Mouse (Mus musculus) neural tube, embryonic 15.5 days (tissue): ENCODE results near the gene Slc17a6. TPM values are rescaled to one million over a fixed set of nuclear protein-coding genes. Genes with fewer than 3 reads are reported as not detected.
A peak's percentile ranks its signal among the peaks of the same experiment; 100 is the strongest.

Experiments
- ATAC-seq: fragments of 200-750 bp; cut with Nextera tagmentation; 2 replicates; pipeline ENCODE4 v1.8.0; 2017; ENCODE audit warnings: mild to moderate bottlenecking, moderate TSS enrichment, moderate library complexity; ENCODE audit not compliant: low FRiP score
- H3K27ac ChIP-seq: fragments of 300-500 bp; sonication (generic); replicated peaks from 2 replicates; pipeline ENCODE4 v1.5.1; 2015; ENCODE audit warnings: mild to moderate bottlenecking, inconsistent platforms
- H3K27me3 ChIP-seq: fragments of 300-500 bp; sonication (generic); replicated peaks from 2 replicates; pipeline ENCODE4 v1.6.1; 2015; ENCODE audit warnings: inconsistent platforms
- H3K36me3 ChIP-seq: fragments of 300-500 bp; sonication (generic); 2 replicates; pipeline ENCODE4 v1.6.1; 2015; ENCODE audit warnings: inconsistent platforms
- H3K4me1 ChIP-seq: fragments of 300-500 bp; sonication (generic); 2 replicates; pipeline ENCODE4 v1.6.1; 2015; ENCODE audit warnings: inconsistent platforms
- H3K4me2 ChIP-seq: fragments of 300-500 bp; sonication (generic); 2 replicates; pipeline ENCODE4 v1.6.1; 2015; ENCODE audit warnings: inconsistent platforms, mild to moderate bottlenecking, moderate library complexity
- H3K4me3 ChIP-seq: fragments of 300-500 bp; sonication (generic); replicated peaks from 2 replicates; pipeline ENCODE4 v1.5.1; 2015; ENCODE audit warnings: mild to moderate bottlenecking, inconsistent platforms
- H3K9ac ChIP-seq: fragments of 300-500 bp; sonication (generic); replicated peaks from 2 replicates; pipeline ENCODE4 v1.6.1; 2015; ENCODE audit warnings: mild to moderate bottlenecking, inconsistent platforms
- H3K9me3 ChIP-seq: fragments of 300-500 bp; sonication (generic); replicated peaks from 2 replicates; pipeline ENCODE4 v1.6.1; 2016; ENCODE audit warnings: inconsistent platforms
- WGBS: fragments of 180-500 bp; shearing (Covaris S2); methylation state at CpG from one replicate; pipeline ENCODE4 v1.1.7; 2015; ENCODE audit warnings: mixed read lengths; 5-methylcytosine and 5-hydroxymethylcytosine counted together
- polyA plus RNA-seq: library from polyadenylated mRNA; unstranded; fragments of >200 nt; fragmentation: Nextera tagmentation; extraction: Ambion mirVana; gene quantifications from 2 replicates; pipeline ENCODE4 v1.2.1, GENCODE M21; 2015

The Slc17a6 gene
- 101 and 115 TPM in 2 replicates for polyA plus RNA-seq

GRCm38 (mm10) chr7:51621694-51622145 lies at the start of gene Slc17a6:
Gene Slc17a6, plus strand, starts transcription at chr7:51622006.
- H3K27me3 ChIP-seq = peaks cover 26% of the 10 kb centered on the region
- WGBS = under 1% methylated on average over 23 of the region's 23 CpGs
- peak within 1 kb of the TSS; percentile 46 for H3K4me2 ChIP-seq
- H3K9me3 ChIP-seq = no peaks in the 10 kb centered on the region
- no peaks in the 10 kb centered on the region for H3K36me3 ChIP-seq
- H3K27ac ChIP-seq = peak within 1 kb of the TSS; percentile 93
- H3K4me1 ChIP-seq = peaks cover 4% of the 10 kb centered on the region; the same call in 1 of the 2 replicates
- H3K4me3 ChIP-seq = peak within 1 kb of the TSS; percentile 48
- H3K9ac ChIP-seq = peak within 1 kb of the TSS; percentile 51
- peak; percentile 51 for ATAC-seq

- H3K27me3 ChIP-seq = no peaks in the 10 kb centered on the region
- H3K36me3 ChIP-seq = no peaks in the 10 kb centered on the region
- no peak overlapping the region for H3K4me2 ChIP-seq
- H3K9ac ChIP-seq = no peak overlapping the region
- no peak for ATAC-seq
- 91% methylated on average over 4 of the region's 4 CpGs for WGBS
- no peaks in the 10 kb centered on the region for H3K9me3 ChIP-seq
- no peak overlapping the region for H3K4me3 ChIP-seq
- H3K4me1 ChIP-seq = no peaks in the 10 kb centered on the region
- H3K27ac ChIP-seq = no peak overlapping the region
These were observed 21.8 kb upstream of the Slc17a6 start for GRCm38 (mm10) chr7:51600021-51600420.

- Histone ChIP-seq H3K9me3 (no peaks in the 10 kb centered on the region), H3K9ac (no peak overlapping the region), H3K4me2 (no peak overlapping the region), H3K4me3 (no peak overlapping the region), H3K36me3 (no peaks in the 10 kb centered on the region), H3K4me1 (no peaks in the 10 kb centered on the region), H3K27ac (no peak overlapping the region), H3K27me3 (no peaks in the 10 kb centered on the region)
- WGBS = 90% methylated on average over 12 of the region's 12 CpGs
- ATAC-seq = no peak
These were observed 18.1 kb upstream of the Slc17a6 start for GRCm38 (mm10) chr7:51603741-51604140.

- Histone ChIP-seq H3K27ac (no peak overlapping the region), H3K4me1 (no peaks in the 10 kb centered on the region), H3K9me3 (no peaks in the 10 kb centered on the region), H3K27me3 (no peaks in the 10 kb centered on the region), H3K9ac (no peak overlapping the region), H3K4me3 (no peak overlapping the region), H3K36me3 (no peaks in the 10 kb centered on the region), H3K4me2 (no peak overlapping the region)
- no peak for ATAC-seq
- 42% methylated on average over 5 of the region's 5 CpGs for WGBS
These were observed 7.4 kb upstream of the Slc17a6 start for GRCm38 (mm10) chr7:51614404-51614803.

- ATAC-seq = no peak
- Histone ChIP-seq H3K36me3 (no peaks in the 10 kb centered on the region), H3K27ac (0 out of 2 replicates have a peak overlapping the region, but pooled peaks have one; percentile 63), H3K27me3 (peaks cover 12% of the 10 kb centered on the region; the same call in 1 of the 2 replicates), H3K4me3 (no peak overlapping the region), H3K4me1 (peaks cover 4% of the 10 kb centered on the region; the same call in 1 of the 2 replicates), H3K4me2 (no peak overlapping the region), H3K9ac (no peak overlapping the region), H3K9me3 (no peaks in the 10 kb centered on the region)
These were observed 3.9 kb upstream of the Slc17a6 start for GRCm38 (mm10) chr7:51617941-51618340.

GRCm38 (mm10) chr7:51618412-51618811 lies 3.4 kb upstream of the Slc17a6 start:
- H3K9me3 ChIP-seq = no peaks in the 10 kb centered on the region
- no peak overlapping the region; the same call in 1 of the 2 replicates for H3K27ac ChIP-seq
- H3K36me3 ChIP-seq = no peaks in the 10 kb centered on the region
- peaks cover 4% of the 10 kb centered on the region; the same call in 1 of the 2 replicates for H3K4me1 ChIP-seq
- H3K4me2 ChIP-seq = no peak overlapping the region
- no peak for ATAC-seq
- no peak overlapping the region for H3K4me3 ChIP-seq
- no peak overlapping the region for H3K9ac ChIP-seq
- peaks cover 12% of the 10 kb centered on the region; the same call in 1 of the 2 replicates for H3K27me3 ChIP-seq
- WGBS = 15% methylated on average over 2 of the region's 2 CpGs

GRCm38 (mm10) chr7:51619977-51620376 lies 1.8 kb upstream of the Slc17a6 start:
- WGBS = 48% methylated on average over 1 of the region's 1 CpGs

GRCm38 (mm10) chr7:51622196-51622595 lies 390 bp downstream of the Slc17a6 start:
- Histone ChIP-seq H3K9ac (peak overlapping the region; percentile 51), H3K9me3 (no peaks in the 10 kb centered on the region), H3K36me3 (no peaks in the 10 kb centered on the region), H3K27ac (peak overlapping the region; percentile 93), H3K4me1 (peaks cover 7% of the 10 kb centered on the region; the same call in 1 of the 2 replicates), H3K27me3 (peaks cover 26% of the 10 kb centered on the region), H3K4me3 (peak overlapping the region; percentile 48), H3K4me2 (peak overlapping the region; percentile 43)
- WGBS = under 1% methylated on average over 18 of the region's 18 CpGs
- ATAC-seq = peak; percentile 63

More at GRCm38 (mm10) chr7:51619977-51620376, 1.8 kb upstream of the Slc17a6 start:
- Histone ChIP-seq H3K27ac (0 out of 2 replicates have a peak overlapping the region, but pooled peaks have one; percentile 33), H3K4me2 (peak overlapping the region; percentile 36), H3K4me3 (no peak overlapping the region), H3K9me3 (no peaks in the 10 kb centered on the region), H3K4me1 (peaks cover 4% of the 10 kb centered on the region; the same call in 1 of the 2 replicates), H3K9ac (no peak overlapping the region), H3K27me3 (peaks cover 26% of the 10 kb centered on the region), H3K36me3 (no peaks in the 10 kb centered on the region)
- ATAC-seq = no peak

GRCm38 (mm10) chr7:51622666-51623065 lies 860 bp downstream of the Slc17a6 start:
- ATAC-seq = no peak
- WGBS = 2% methylated on average over 5 of the region's 5 CpGs
- H3K4me3 ChIP-seq = peak overlapping the region; percentile 48
- peaks cover 7% of the 10 kb centered on the region; the same call in 1 of the 2 replicates for H3K4me1 ChIP-seq
- no peaks in the 10 kb centered on the region for H3K9me3 ChIP-seq
- H3K4me2 ChIP-seq = peak overlapping the region; percentile 43; the same call in 1 of the 2 replicates
- peak overlapping the region; percentile 51 for H3K9ac ChIP-seq
- no peaks in the 10 kb centered on the region for H3K36me3 ChIP-seq
- H3K27me3 ChIP-seq = peaks cover 28% of the 10 kb centered on the region
- peak overlapping the region; percentile 93 for H3K27ac ChIP-seq

GRCm38 (mm10) chr7:51624336-51624897 lies 2.6 kb downstream of the Slc17a6 start:
- H3K9ac ChIP-seq = peak overlapping the region; percentile 51
- under 1% methylated on average over 4 of the region's 4 CpGs for WGBS
- H3K4me1 ChIP-seq = peaks cover 7% of the 10 kb centered on the region; the same call in 1 of the 2 replicates

GRCm38 (mm10) chr7:51625161-51625560 lies 3.4 kb downstream of the Slc17a6 start:
- Histone ChIP-seq H3K27ac (peak overlapping the region; percentile 90), H3K4me2 (peak overlapping the region; percentile 55), H3K4me1 (peaks cover 7% of the 10 kb centered on the region; the same call in 1 of the 2 replicates), H3K9ac (peak overlapping the region; percentile 51), H3K27me3 (peaks cover 38% of the 10 kb centered on the region), H3K4me3 (peak overlapping the region; percentile 45), H3K9me3 (no peaks in the 10 kb centered on the region), H3K36me3 (no peaks in the 10 kb centered on the region)
- under 1% methylated on average over 23 of the region's 23 CpGs for WGBS
- ATAC-seq = peak; percentile 29; the same call in 1 of the 2 replicates

More at GRCm38 (mm10) chr7:51624336-51624897, 2.6 kb downstream of the Slc17a6 start:
- Histone ChIP-seq H3K9me3 (no peaks in the 10 kb centered on the region), H3K4me2 (peak overlapping the region; percentile 55), H3K4me3 (peak overlapping the region; percentile 45), H3K27ac (peak overlapping the region; percentile 90), H3K27me3 (peaks cover 36% of the 10 kb centered on the region), H3K36me3 (no peaks in the 10 kb centered on the region)
- ATAC-seq = peak; percentile 51
